Mouse (Mus musculus) lung, postnatal 0 days (tissue): ENCODE data around the gene Hist1h4j. TPM values are rescaled to one million over a fixed set of nuclear protein-coding genes. Genes with fewer than 3 reads are reported as not detected.
A peak's percentile ranks its signal among the peaks of the same experiment; 100 is the strongest.

ENCODE experiments used
- ATAC-seq: fragments of 200-750 bp; cut with Nextera tagmentation; 2 replicates; pipeline ENCODE4 v1.8.0; 2017; ENCODE audit warnings: moderate library complexity
- DNase-seq: peaks from one replicate; pipeline ENCODE4 v3.0.0-alpha.2; 2016; ENCODE audit warnings: low spot score
- H3K27ac ChIP-seq: fragments of 300-500 bp; sonication (generic); 2 replicates; pipeline ENCODE4 v1.5.1; 2014; ENCODE audit warnings: antibody characterized with exemption, mild to moderate bottlenecking, low read length, mixed read lengths
- H3K27me3 ChIP-seq: fragments of 300-500 bp; sonication (generic); replicated peaks from 2 replicates; pipeline ENCODE4 v1.6.1; 2014; ENCODE audit warnings: low read length, mixed read lengths; ENCODE audit not compliant: insufficient read depth
- H3K36me3 ChIP-seq: fragments of 300-500 bp; sonication (generic); 2 replicates; pipeline ENCODE4 v1.6.1; 2014; ENCODE audit warnings: low read length, mixed read lengths; ENCODE audit not compliant: insufficient read depth
- H3K4me1 ChIP-seq: fragments of 300-500 bp; sonication (generic); 2 replicates; pipeline ENCODE4 v1.6.1; 2014; ENCODE audit warnings: antibody characterized with exemption, low read depth, low read length, mixed read lengths; ENCODE audit not compliant: insufficient read depth
- H3K4me2 ChIP-seq: fragments of 300-500 bp; sonication (generic); replicated peaks from 2 replicates; pipeline ENCODE4 v1.6.1; 2014; ENCODE audit warnings: low read depth, mild to moderate bottlenecking, low read length, moderate library complexity, mixed read lengths
- H3K4me3 ChIP-seq: fragments of 300-500 bp; sonication (generic); 2 replicates; pipeline ENCODE4 v1.5.1; 2014; ENCODE audit warnings: low read depth, low read length
- H3K9ac ChIP-seq: fragments of 300-500 bp; sonication (generic); replicated peaks from 2 replicates; pipeline ENCODE4 v1.6.1; 2014; ENCODE audit warnings: low read depth, mild to moderate bottlenecking
- H3K9me3 ChIP-seq: fragments of 300-500 bp; sonication (generic); 2 replicates; pipeline ENCODE4 v1.6.1; 2016; ENCODE audit warnings: low read length, mixed read lengths
- CTCF ChIP-seq: IDR thresholded peaks from 2 replicates; pipeline ENCODE4 v1.5.1; 2016; ENCODE audit warnings: antibody characterized with exemption, mild to moderate bottlenecking
- EP300 ChIP-seq: IDR thresholded peaks from 2 replicates; pipeline ENCODE4 v1.6.1; 2016; ENCODE audit warnings: antibody characterized with exemption, mild to moderate bottlenecking, control low read depth
- WGBS: fragments of 180-500 bp; shearing (Covaris S2); extraction: QIAGEN DNeasy Blood & Tissue Kit; methylation state at CpG from one replicate; pipeline ENCODE4 v1.1.7; 2014; 5-methylcytosine and 5-hydroxymethylcytosine counted together
- polyA plus RNA-seq: library from polyadenylated mRNA; unstranded; fragments of >200 nt; fragmentation: Nextera tagmentation; extraction: Ambion mirVana; gene quantifications from 2 replicates; pipeline ENCODE4 v1.2.1, GENCODE M21; 2015

Hist1h4j gene
- polyA plus RNA-seq, 1 experiment from 2014 or later = not detected

DNA sequence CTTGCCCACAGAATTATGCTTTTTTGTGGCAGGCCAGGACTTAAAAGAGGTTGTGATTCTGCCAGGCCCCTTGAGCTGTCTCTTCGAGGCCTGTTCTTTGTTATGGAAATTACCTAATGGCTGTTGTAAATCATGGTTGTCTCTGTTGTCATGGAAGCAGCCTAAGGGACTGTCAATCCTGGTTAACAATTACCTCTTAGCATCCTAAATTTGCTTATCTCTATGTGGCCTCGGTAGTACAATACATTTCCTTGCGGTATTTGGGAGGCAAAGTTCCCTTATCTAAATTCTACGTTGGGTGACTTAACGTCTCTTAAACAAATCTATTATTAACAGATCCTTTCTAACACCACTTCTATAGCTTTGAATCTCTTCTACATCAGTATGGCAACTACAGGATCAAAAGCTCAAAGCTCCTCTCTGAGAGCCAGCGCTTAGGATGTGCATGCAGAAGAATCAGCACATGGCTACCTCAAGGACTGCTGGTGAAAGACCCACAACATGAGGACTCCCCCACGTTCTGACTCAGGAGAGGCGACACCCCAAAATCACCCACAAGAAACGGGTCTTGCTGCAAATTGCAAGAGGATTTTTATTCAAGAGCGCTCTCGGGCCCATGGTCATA is 6.8 kb upstream of the Hist1h4j start:
- ATAC-seq = no peak
- 39% methylated on average over 9 of the region's 11 CpGs for WGBS
- no peak for DNase-seq

DNA sequence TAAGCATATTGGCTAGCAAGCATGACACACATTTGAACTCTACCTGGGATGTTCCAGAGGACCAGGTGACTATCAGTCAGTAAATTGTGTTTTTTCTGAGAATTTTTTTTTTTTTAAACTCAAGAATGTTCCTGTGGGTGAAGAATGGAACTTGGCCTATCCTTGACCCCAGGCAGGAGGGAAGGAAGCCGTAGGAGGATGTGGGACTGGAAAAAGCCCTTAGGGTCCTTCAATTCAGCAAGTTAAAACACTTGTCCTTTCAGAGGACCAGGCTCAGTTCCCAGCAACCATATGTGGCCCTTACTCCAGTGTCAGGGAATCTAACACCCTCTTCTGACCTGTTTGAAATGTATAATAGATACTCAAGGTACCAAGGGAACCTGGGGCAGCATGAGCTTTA is 5.3 kb upstream of the Hist1h4j start:
- TF ChIP-seq EP300 = no peak
- no peaks in the 10 kb centered on the region for H3K27me3 ChIP-seq
- no peaks in the 10 kb centered on the region for H3K36me3 ChIP-seq
- WGBS = 40% methylated on average over 1 of the region's 1 CpGs
- H3K27ac ChIP-seq = no peak overlapping the region
- ATAC-seq (no peak), DNase-seq (no peak)
- H3K4me2 ChIP-seq = no peak overlapping the region
- no peaks in the 10 kb centered on the region for H3K4me1 ChIP-seq
- no peaks in the 10 kb centered on the region for H3K9me3 ChIP-seq
- H3K4me3 ChIP-seq = no peak overlapping the region
- no peak overlapping the region for H3K9ac ChIP-seq

More for the DNA sequence above, 6.8 kb upstream of the Hist1h4j start:
- Histone ChIP-seq H3K36me3 (no peaks in the 10 kb centered on the region), H3K9me3 (no peaks in the 10 kb centered on the region), H3K27me3 (no peaks in the 10 kb centered on the region), H3K9ac (no peak overlapping the region), H3K27ac (no peak overlapping the region), H3K4me3 (no peak overlapping the region), H3K4me1 (no peaks in the 10 kb centered on the region), H3K4me2 (no peak overlapping the region)
- TF ChIP-seq CTCF (no peak), EP300 (no peak)

DNA sequence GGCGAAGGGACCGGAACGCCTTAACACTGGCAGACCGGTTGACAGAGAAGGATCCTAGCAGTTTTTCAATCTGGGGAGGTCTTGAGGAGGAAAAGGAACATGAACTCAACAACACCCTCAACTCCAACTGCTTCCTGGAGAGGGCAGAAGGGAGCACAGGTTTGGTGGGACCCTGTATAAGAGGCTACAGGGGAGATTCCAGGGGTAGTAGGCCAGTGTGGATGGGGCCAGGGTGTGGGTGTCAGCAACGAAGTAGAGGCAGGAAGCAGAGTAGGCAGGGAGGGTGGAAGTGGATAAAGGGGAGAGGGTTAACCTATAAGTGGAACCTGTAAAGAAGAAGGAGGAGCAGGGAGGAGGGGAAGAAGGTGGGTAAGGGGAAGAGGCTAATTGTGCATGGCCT is 1.4 kb upstream of the Hist1h4j start:
- Histone ChIP-seq H3K9ac (no peak overlapping the region), H3K27ac (no peak overlapping the region), H3K27me3 (no peaks in the 10 kb centered on the region), H3K4me2 (no peak overlapping the region), H3K9me3 (no peaks in the 10 kb centered on the region), H3K36me3 (no peaks in the 10 kb centered on the region), H3K4me1 (no peaks in the 10 kb centered on the region), H3K4me3 (no peak overlapping the region)
- TF ChIP-seq CTCF (peak; percentile 18; the same call in 1 of the 2 replicates), EP300 (no peak)
- 77% methylated on average over 5 of the region's 5 CpGs for WGBS
- no peak for ATAC-seq
- no peak for DNase-seq

DNA sequence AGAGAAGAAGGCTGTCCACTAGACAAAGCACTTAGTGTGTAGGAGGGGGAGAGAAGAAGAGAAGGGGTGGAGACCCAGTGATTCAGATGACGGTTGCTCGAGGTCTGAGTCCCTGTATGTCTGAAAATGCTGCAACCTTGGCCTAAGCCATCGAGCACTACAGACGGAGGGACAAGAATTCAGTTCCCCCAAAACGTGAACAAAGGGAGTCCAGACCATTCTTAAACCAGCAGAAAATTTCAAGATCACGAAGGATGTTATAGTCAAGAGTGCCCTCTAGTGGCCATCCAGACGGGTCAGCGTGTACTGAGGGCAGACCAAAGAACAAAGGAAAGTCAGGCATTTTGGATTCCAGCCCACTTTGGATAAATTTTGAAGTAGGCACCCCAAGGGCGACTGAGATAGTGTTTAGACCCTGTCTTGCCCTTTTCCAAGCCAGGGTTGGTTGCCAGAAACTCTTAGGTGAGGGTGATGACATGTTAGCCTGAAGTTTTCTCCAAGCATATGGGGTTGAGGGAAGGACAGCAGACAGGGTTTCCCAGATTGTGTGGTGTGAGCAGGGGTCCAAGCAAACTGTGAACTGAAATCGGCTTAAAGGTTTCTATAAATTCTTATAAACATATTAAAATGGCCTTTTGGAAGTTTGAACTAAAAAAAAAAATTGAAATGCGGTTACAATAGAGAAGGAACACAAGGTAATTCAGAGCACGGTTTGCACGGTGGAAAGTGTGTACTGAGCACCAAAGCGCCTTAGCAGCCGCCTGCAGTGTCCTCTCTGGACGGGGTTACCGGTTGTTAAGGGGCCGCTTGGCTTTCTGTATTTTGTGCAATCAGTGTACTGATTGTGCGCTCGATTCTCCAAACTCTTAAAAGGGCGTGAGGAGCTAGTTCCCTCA is 606 bp upstream of the Hist1h4j start:
- H3K36me3 ChIP-seq = no peaks in the 10 kb centered on the region
- TF ChIP-seq CTCF (peak; percentile 92), EP300 (no peak)
- no peaks in the 10 kb centered on the region for H3K27me3 ChIP-seq
- H3K4me3 ChIP-seq = peak overlapping the region; percentile 47
- DNase-seq = peak; percentile 95
- no peaks in the 10 kb centered on the region for H3K9me3 ChIP-seq
- H3K27ac ChIP-seq = 0 out of 2 replicates have a peak overlapping the region, but pooled peaks have one; percentile 4
- 1% methylated on average over 21 of the region's 21 CpGs for WGBS
- ATAC-seq = peak; percentile 81
- no peaks in the 10 kb centered on the region for H3K4me1 ChIP-seq
- H3K4me2 ChIP-seq = peak overlapping the region; percentile 61
- no peak overlapping the region; the same call in 1 of the 2 replicates for H3K9ac ChIP-seq

DNA sequence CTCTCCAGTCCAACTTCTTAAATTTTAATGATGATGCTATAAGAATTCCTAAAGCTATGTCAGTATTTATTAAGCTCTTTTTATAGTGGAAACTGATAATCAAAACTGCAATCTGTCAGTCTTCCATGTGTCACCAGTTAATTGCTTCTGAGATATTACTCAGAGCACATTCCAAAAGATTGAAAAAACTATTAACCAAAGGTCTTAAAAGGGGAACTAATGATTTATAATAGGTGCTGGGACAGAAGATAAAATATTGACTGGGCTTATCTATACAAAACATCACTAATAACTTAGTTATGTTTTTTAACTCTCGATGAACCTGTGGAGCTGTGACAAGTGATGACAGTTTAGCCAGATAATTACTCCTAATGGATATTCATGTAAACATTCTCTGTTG is 10.1 kb downstream of the Hist1h4j start:
- H3K27me3 ChIP-seq = no peaks in the 10 kb centered on the region
- H3K9me3 ChIP-seq = no peaks in the 10 kb centered on the region
- DNase-seq (no peak), ATAC-seq (no peak)
- TF ChIP-seq EP300 = no peak
- TF ChIP-seq CTCF = no peak
- 51% methylated on average over 1 of the region's 1 CpGs for WGBS
- no peak overlapping the region for H3K4me3 ChIP-seq
- no peak overlapping the region for H3K27ac ChIP-seq
- H3K36me3 ChIP-seq = no peaks in the 10 kb centered on the region
- H3K4me2 ChIP-seq = no peak overlapping the region
- peaks cover 7% of the 10 kb centered on the region; the same call in 1 of the 2 replicates for H3K4me1 ChIP-seq
- no peak overlapping the region for H3K9ac ChIP-seq

DNA sequence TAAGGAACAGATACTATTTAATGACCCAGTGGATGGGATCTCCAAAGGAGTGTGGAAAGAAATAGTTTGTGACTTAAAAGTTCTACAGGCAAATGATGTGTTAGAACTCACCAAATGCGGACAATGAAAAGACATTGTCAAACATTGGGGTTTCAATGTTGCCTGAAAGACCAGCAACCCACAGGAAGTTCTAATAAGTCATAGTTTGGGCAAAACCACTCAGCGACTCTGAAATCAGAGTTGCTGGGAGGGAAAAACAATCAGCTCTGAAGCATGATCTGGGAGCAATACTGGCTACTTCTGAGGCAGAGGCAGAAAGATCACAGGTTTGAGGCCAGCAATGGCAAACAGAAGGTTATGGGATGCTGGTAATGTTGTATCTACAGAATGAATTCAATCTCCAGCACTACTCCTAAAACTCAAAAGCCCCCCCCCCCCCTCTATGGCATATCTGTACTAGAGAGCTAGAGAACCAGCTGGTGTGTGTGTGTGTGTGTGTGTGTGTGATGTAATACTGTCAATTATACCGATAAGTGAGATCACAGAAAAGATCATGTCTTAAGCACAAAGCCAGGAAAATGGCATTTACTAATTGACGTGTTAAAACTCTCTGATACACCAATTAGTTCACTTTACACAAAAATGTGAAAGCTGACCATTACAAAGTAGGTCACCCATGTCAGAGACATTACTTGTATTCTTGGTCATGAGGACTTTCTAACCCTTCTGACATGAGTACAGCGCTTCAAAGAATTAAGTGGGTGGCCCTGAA is 14.7 kb downstream of the Hist1h4j start:
- no peaks in the 10 kb centered on the region for H3K9me3 ChIP-seq
- peak overlapping the region; percentile 39 for H3K4me3 ChIP-seq
- TF ChIP-seq EP300 (no peak), CTCF (no peak)
- ATAC-seq (no peak), DNase-seq (no peak)
- H3K27ac ChIP-seq = no peak overlapping the region
- H3K4me2 ChIP-seq = peak overlapping the region; percentile 56
- H3K36me3 ChIP-seq = no peaks in the 10 kb centered on the region
- WGBS = 2% methylated on average over 5 of the region's 5 CpGs
- peaks cover 7% of the 10 kb centered on the region for H3K4me1 ChIP-seq
- peak overlapping the region; percentile 32; the same call in 1 of the 2 replicates for H3K9ac ChIP-seq
- no peaks in the 10 kb centered on the region for H3K27me3 ChIP-seq
